Mouse (Mus musculus) heart, postnatal 0 days (tissue): ENCODE measurements at regions not wholly inside any gene's neighbourhood (a gene's known extent, or its start where the extent isn't known, plus 50 kb on each side); places are given as distances from the start of the nearest gene placed in this dataset.

Experiments
- CTCF ChIP-seq: IDR thresholded peaks from 2 replicates; pipeline ENCODE4 v1.5.1; 2016; ENCODE audit warnings: antibody characterized with exemption, control low read depth, low read depth
- EP300 ChIP-seq: IDR thresholded peaks from 2 replicates; pipeline ENCODE4 v1.6.1; 2016; ENCODE audit warnings: antibody characterized with exemption, low read depth

DNA sequence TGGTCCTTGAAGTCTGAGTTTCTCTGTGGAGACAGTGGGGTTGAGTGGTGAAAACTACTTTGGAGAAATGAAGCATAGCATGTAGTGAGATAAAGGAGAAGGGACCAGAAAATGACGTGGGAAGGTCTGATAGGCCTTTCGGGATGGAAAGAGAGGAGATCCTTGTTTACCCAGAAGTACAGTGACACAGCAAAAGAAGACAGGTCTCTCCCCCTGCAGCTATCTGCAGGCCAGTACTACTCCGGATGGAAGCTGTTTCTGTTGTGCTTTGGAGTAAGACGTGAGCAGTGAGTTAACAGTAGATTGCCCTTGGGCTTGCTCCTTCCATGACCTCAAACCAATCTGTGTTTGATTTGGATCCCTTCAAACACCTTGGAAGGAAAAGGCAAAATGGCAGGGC, 1277.5 kb downstream of the Gsdmc2 start:
- TF ChIP-seq CTCF (no peak), EP300 (no peak)
